Mouse (Mus musculus) T-cell, adult 66 days (primary cell): Measurements from ENCODE around the gene Slc5a4a. TPM values are rescaled to one million over a fixed set of nuclear protein-coding genes. Genes with fewer than 3 reads are reported as not detected.

ENCODE experiments used
- total RNA-seq, 2 experiments: library from RNA; stranded (reverse); gene quantifications; 3 replicates in 1 of 2; 4 replicates in 1 of 2; pipeline ENCODE4 v1.2.4; 2023

Gene Slc5a4a
- not detected for total RNA-seq

DNA sequence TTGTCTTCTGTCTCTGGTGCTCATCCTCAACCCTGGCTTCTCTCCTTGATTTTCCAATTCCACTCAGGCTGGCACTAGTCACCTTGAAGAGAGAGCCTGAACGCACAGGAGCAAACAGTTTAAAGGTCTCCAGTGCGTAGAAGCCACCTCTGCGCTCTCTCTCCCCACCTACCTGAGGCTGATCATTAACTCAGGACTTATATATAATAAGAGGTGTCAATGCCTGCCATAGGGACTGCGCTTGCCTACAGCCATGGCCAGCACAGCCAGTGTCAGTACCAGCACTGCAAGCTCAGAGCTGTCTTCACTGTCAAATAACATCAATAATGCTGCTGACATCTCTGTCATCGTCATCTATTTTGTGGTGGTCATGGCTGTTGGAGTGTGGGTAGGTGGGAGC is at the start of gene Slc5a4a:
Slc5a4a (plus strand) TSS at position 174 of the 400 bp plus-strand sequence.

DNA sequence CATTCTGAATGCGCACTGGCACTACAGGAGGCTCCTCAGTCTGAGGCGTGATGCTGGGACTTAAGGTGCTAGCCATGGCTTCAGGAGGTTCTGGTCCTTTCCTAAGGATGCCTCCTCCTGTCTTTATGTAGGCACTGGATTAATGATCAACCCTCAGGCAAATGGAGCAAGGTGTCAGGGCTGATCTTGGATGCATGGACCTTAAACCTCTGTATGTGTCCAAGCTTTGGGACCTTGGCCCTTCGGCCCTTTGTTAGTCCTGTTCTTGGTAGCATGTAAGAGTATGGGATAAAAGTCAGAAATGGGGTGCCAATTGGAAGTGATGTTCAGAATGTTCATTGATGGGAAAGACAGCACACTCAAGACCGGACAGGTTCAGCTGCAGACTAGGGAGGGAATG is 36.4 kb upstream of the Slc5a4a start, which contains the start of gene Slc5a4b:
Slc5a4b (minus strand) TSS at position 101 of the 400 bp plus-strand sequence.

DNA sequence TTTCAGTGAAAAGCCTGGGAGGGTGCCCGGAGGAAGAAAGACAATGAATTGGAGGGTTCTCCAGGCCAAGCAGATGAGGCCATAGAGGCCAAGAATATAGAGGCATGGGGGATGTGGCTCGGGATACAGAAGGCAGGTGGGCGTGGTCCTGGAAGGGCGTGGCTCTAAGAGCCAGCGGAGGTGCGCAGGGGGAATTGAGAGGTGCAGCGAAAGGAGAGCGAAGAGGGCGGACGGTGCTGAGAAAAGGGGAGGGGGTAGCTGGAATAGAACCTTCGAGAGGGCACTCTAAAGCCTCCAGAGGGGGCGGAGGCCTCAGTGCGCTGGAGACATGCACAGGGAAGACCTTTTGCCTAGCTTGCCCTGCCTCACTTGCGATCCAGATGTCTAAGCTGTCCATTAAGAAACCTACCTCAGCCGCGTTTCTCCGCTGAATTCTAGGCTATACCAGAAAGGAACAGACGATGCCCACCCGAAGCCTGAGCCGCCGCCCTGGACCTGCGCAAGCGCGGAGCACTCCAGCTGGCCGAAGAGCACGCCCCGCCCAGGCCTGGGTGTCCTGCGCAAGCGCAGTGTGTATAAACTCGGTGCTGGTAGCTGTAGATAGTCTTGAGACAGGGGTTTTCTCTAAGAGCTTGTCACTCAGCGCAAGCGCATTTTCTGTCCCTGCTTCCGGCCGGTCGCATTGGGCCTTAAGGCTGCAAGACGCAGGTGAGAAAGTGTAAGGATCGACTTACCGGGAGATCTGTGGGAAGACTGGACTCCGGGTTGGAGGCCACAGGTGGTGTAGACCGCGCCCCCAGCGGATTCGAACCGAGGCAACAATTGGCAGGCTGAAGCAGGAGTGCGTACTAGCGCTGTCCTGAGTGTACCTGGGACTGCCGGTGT is 90.3 kb downstream of the Slc5a4a start, which contains the start of gene Prmt2:
Prmt2 (minus strand) TSS at position 525 of the 885 bp plus-strand sequence.

Other genes with a start within 250 kb of the Slc5a4a start
- gene Smarcb1, start 225.8 kb upstream of the Slc5a4a start, total RNA-seq, result 10 to 100 TPM; 52.9 to 53.8 TPM
- 10 to 100 TPM; 21.4 to 24.4 TPM for gene Chchd10, start 214.3 kb upstream of the Slc5a4a start, total RNA-seq
- 1 to 10 TPM in 1 of 2 experiments, under 1 TPM in 1; 0.99 to 3.3 TPM for gene Mmp11, start 211.0 kb upstream of the Slc5a4a start, total RNA-seq
- gene Gm867, start 206.8 kb upstream of the Slc5a4a start, total RNA-seq, result not detected
- not detected for gene Vpreb3, start 204.4 kb upstream of the Slc5a4a start, total RNA-seq
- gene Gm5134, start 192.9 kb upstream of the Slc5a4a start, total RNA-seq, result under 1 TPM; 0.82 to 0.92 TPM
- gene Zfp280b, start 114.8 kb upstream of the Slc5a4a start, total RNA-seq, result 10 to 100 TPM; 24.5 to 29.7 TPM
- gene Slc5a4b, start 36.5 kb upstream of the Slc5a4a start, total RNA-seq, result not detected
- gene Prmt2, start 90.4 kb downstream of the Slc5a4a start, total RNA-seq, result 10 to 100 TPM; 12.0 to 13.2 TPM
- gene S100b, start 106.4 kb downstream of the Slc5a4a start, total RNA-seq, result not detected
- gene Dip2a, start 197.8 kb downstream of the Slc5a4a start, total RNA-seq, result 1 to 10 TPM; 4.7 to 5.5 TPM